Mouse (Mus musculus) erythroblast, adult 5-6 weeks (primary cell): Measurements from ENCODE around the gene 1700029H14Rik. TPM values are rescaled to one million over a fixed set of nuclear protein-coding genes. Genes with fewer than 3 reads are reported as not detected.

Experiments
- ATAC-seq: replicated peaks from 2 replicates; pipeline ENCODE4 v1.8.0; 2016; ENCODE audit warnings: moderate number of reproducible peaks, mild to moderate bottlenecking, moderate TSS enrichment, inconsistent platforms; ENCODE audit not compliant: poor library complexity, low FRiP score, severe bottlenecking
- total RNA-seq, 2 experiments: library from RNA; stranded (forward) in 1 of 2; stranded (reverse) in 1 of 2; fragments of 150-400 nt in 1 of 2; fragments of 200-764, 138-1000 nt in 1 of 2; gene quantifications; 2 replicates each; pipeline versions ENCODE4 v1.2.3 to v1.2.4; 2015 to 2017; ENCODE audit warnings: low replicate concordance in 2 of 2

The 1700029H14Rik gene
- total RNA-seq, 2 experiments from 2014 or later = not detected

GRCm38 (mm10) chr8:13548235-13548634, 14.0 kb downstream of the 1700029H14Rik start:
- ATAC-seq = no peak

- no peak for ATAC-seq
Measured at GRCm38 (mm10) chr8:13546421-13546820, 15.8 kb downstream of the 1700029H14Rik start.

GRCm38 (mm10) chr8:13541526-13541925, 20.7 kb downstream of the 1700029H14Rik start:
- ATAC-seq = no peak

- ATAC-seq = no peak
Measured at GRCm38 (mm10) chr8:13540122-13540521, 22.1 kb downstream of the 1700029H14Rik start.

GRCm38 (mm10) chr8:13538821-13539220, 23.4 kb downstream of the 1700029H14Rik start:
- no peak for ATAC-seq

GRCm38 (mm10) chr8:13537102-13537501, 25.2 kb downstream of the 1700029H14Rik start:
- ATAC-seq = no peak

- no peak for ATAC-seq
Measured at GRCm38 (mm10) chr8:13533123-13533522, 29.1 kb downstream of the 1700029H14Rik start.

GRCm38 (mm10) chr8:13531602-13532171, 30.6 kb downstream of the 1700029H14Rik start:
- ATAC-seq = no peak

- no peak for ATAC-seq
Measured at GRCm38 (mm10) chr8:13530941-13531340, 31.3 kb downstream of the 1700029H14Rik start.

- ATAC-seq = no peak
Measured at GRCm38 (mm10) chr8:13530401-13530800, 31.9 kb downstream of the 1700029H14Rik start.

- no peak for ATAC-seq
Measured at GRCm38 (mm10) chr8:13529891-13530316, 32.4 kb downstream of the 1700029H14Rik start.

GRCm38 (mm10) chr8:13529011-13529840, 33.0 kb downstream of the 1700029H14Rik start:
- ATAC-seq = no peak

- ATAC-seq = no peak
Measured at GRCm38 (mm10) chr8:13521392-13521791, 40.9 kb downstream of the 1700029H14Rik start.

- ATAC-seq = no peak
Measured at GRCm38 (mm10) chr8:13520349-13520748, 41.9 kb downstream of the 1700029H14Rik start.

- no peak for ATAC-seq
Measured at GRCm38 (mm10) chr8:13519503-13519902, 42.8 kb downstream of the 1700029H14Rik start.

- ATAC-seq = no peak
Measured at GRCm38 (mm10) chr8:13517284-13517781, 44.9 kb downstream of the 1700029H14Rik start.

GRCm38 (mm10) chr8:13516728-13517127, 45.5 kb downstream of the 1700029H14Rik start:
- ATAC-seq = no peak

GRCm38 (mm10) chr8:13516011-13516442, 46.2 kb downstream of the 1700029H14Rik start:
- no peak for ATAC-seq

- ATAC-seq = no peak
Measured at GRCm38 (mm10) chr8:13513556-13514370, 48.5 kb downstream of the 1700029H14Rik start.

- no peak for ATAC-seq
Measured at GRCm38 (mm10) chr8:13512677-13513076, 49.6 kb downstream of the 1700029H14Rik start.
